Mouse (Mus musculus) G1E (cell line): ENCODE data around the gene Gpc2. TPM values are rescaled to one million over a fixed set of nuclear protein-coding genes. Genes with fewer than 3 reads are reported as not detected.

Experiments
- ATAC-seq: 2 replicates; pipeline ENCODE4 v1.8.0; 2016; ENCODE audit warnings: mild to moderate bottlenecking; ENCODE audit not compliant: insufficient number of reproducible peaks, poor library complexity, low FRiP score, severe bottlenecking; ENCODE audit errors: extremely low read depth
- DNase-seq: peaks from one replicate; pipeline ENCODE4 v3.0.0; 2012; ENCODE audit warnings: low spot score
- H3K27me3 ChIP-seq: 2 replicates; pipeline ENCODE4 v1.6.1; 2012; ENCODE audit warnings: mild to moderate bottlenecking, low read length, inconsistent platforms; ENCODE audit not compliant: insufficient read depth
- H3K36me3 ChIP-seq: replicated peaks from 2 replicates; pipeline ENCODE3; 2012; ENCODE audit warnings: mild to moderate bottlenecking, inconsistent platforms
- H3K4me1 ChIP-seq: 2 replicates; pipeline ENCODE4 v1.6.1; 2012; ENCODE audit warnings: low read depth, low read length, inconsistent platforms, mixed read lengths; ENCODE audit not compliant: insufficient read depth
- H3K4me3 ChIP-seq: 2 replicates; pipeline ENCODE4 v1.5.1; 2012; ENCODE audit warnings: low read depth, mild to moderate bottlenecking, inconsistent platforms, low read length, moderate library complexity, mixed read lengths
- H3K9me3 ChIP-seq: replicated peaks from 2 replicates; pipeline ENCODE4 v1.6.1; 2012; ENCODE audit warnings: inconsistent platforms
- CTCF ChIP-seq: IDR thresholded peaks from 2 replicates; pipeline ENCODE4 v1.5.1; 2012; ENCODE audit warnings: low read depth, low read length, inconsistent platforms, mixed read lengths
- GATA1 ChIP-seq: IDR thresholded peaks from 2 replicates; pipeline ENCODE4 v1.6.1; 2012; ENCODE audit warnings: borderline replicate concordance, low read length, inconsistent platforms, mixed read lengths
- GATA2 ChIP-seq: IDR thresholded peaks from 2 replicates; pipeline ENCODE4 v1.6.1; 2012; ENCODE audit warnings: low read depth, low read length, inconsistent platforms, borderline replicate concordance
- POLR2AphosphoS5 ChIP-seq: IDR thresholded peaks from 2 replicates; pipeline ENCODE4 v1.6.1; 2012; ENCODE audit warnings: low read depth, low read length, inconsistent platforms; ENCODE audit not compliant: insufficient replicate concordance
- TAL1 ChIP-seq: conservative IDR thresholded peaks from 2 replicates; pipeline ENCODE4 v1.6.1; 2012; ENCODE audit warnings: low read depth, low read length, inconsistent platforms, mixed read lengths
- polyA plus RNA-seq: library from polyadenylated mRNA; stranded (reverse); fragments of >175 nt; gene quantifications from 2 replicates; pipeline ENCODE4 v1.2.3, GENCODE M21; 2012
- total RNA-seq, 2 experiments: library from RNA; stranded (forward) in 1 of 2; stranded (reverse) in 1 of 2; fragments of 200-1000 nt in 1 of 2; fragments of >200 nt in 1 of 2; fragmentation: Nextera tagmentation in 1 of 2; gene quantifications; 2 replicates each; pipeline ENCODE4 v1.2.3; 2014 to 2017

Gpc2 gene
- total RNA-seq (2014; fragmentation: Nextera tagmentation), result not detected in 2 replicates
- total RNA-seq (2017), result 0.06 TPM in 1 of 2 replicates, not detected in the other
- polyA plus RNA-seq, result not detected in 2 replicates

DNA sequence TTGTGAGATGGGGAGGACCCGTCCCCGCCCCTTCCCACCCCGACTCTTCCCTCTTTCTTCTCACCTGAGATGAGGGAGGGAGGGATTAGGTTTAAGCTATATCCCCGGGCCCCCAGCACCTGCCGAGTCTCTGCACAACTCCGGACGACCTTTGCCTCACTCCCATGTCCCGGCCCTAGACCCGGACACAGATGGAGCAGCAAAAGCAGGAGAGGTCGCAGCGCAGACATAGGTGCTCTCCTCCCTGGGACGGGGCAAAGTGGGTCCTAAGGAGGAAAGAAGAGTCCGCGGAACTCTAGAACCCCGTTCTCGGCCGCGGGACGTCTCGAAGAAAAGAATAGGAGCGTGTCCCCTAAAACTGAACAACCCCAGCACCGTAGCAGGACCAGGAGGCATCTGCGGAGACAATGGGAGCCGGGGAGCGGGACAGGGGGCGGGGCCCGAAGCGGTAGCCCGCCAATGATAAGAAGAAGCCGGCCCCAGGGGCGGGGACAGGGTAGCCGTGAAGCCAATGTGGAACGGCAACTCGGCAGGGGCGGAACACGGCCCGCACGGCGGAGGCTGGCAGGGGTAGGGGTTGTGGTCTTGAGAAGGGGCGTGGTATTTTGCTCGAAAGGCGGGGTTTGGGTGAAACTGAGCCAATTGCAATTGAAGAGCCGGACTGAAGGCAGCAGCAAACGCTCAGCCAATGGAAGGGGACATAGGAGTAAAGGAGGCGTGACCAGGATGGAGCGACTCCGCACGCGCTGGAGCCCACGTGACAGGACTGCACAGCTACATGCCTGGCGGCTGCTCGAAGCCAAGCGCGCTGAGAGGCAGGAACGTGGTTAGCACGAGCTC is at the start of gene Gpc2, which contains the start of the genes Gm43720 and Stag3:
Gene Gpc2, minus strand, starts transcription at position 421 of the 840 bp plus-strand sequence.
Gene Gm43720, minus strand, starts transcription at position 374 of the 840 bp plus-strand sequence.
Gene Stag3, plus strand, starts transcription at position 656 of the 840 bp plus-strand sequence.
- H3K4me3 ChIP-seq, result no peak within 1 kb of the TSS; the same call in 1 of the 2 replicates
- H3K9me3 ChIP-seq, result peaks cover 11% of the 10 kb centered on the region
- no peaks in the 10 kb centered on the region for H3K36me3 ChIP-seq
- DNase-seq (no peak), ATAC-seq (no peak)
- TF ChIP-seq POLR2AphosphoS5 (no peak), CTCF (no peak), TAL1 (no peak), GATA1 (no peak), GATA2 (no peak)
- no peaks in the 10 kb centered on the region; the same call in 1 of the 2 replicates for H3K4me1 ChIP-seq
- H3K27me3 ChIP-seq, result peaks cover 53% of the 10 kb centered on the region

DNA sequence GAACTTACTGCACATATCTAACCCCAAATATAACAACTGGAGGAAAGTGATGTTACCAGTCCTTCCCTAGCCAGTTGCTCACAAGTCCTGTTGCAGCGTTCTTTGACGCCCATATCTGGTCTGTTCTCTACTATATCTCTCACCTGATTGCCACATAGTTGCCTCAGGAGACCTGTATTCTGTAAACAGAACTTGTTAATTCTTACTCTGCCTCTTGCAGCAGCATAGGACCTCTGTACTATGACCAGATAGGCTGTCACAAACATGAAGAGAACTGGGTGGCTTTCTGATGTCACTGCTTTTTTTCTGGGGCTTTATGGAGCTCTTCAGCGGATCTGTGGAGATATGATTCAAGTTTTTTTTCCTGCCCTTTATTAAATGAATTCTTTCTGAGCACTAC is 33.0 kb upstream of the Gpc2 start:
- DNase-seq, result no peak
- H3K4me1 ChIP-seq, result no peaks in the 10 kb centered on the region
- H3K36me3 ChIP-seq, result no peaks in the 10 kb centered on the region
- H3K4me3 ChIP-seq, result no peak overlapping the region
- no peak for ATAC-seq
- H3K27me3 ChIP-seq, result no peaks in the 10 kb centered on the region; the same call in 1 of the 2 replicates
- no peaks in the 10 kb centered on the region for H3K9me3 ChIP-seq
- TF ChIP-seq CTCF, result no peak
- TF ChIP-seq POLR2AphosphoS5, result no peak
- TF ChIP-seq GATA1, result no peak
- TF ChIP-seq TAL1, result no peak
- TF ChIP-seq GATA2, result no peak

DNA sequence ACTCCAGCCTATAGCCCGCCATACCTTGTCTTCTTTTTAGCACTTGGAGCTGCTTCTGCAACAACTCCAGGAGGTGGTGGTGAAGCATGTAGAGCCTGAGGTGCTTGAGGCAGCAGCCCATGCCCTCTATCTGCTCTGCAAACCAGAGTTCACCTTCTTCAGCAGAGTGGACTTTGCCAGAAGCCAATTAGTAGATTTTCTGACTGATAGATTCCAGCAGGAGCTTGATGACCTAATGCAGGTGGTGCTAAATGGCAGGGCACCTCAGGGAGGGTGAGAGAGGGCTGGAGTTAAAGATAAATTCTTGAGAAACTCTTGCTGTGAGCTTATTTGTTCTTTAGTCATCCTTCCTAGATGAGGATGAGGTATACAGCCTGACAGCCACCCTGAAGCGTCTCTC is 19.8 kb upstream of the Gpc2 start:
- H3K4me1 ChIP-seq, result no peaks in the 10 kb centered on the region
- TF ChIP-seq GATA2, result no peak
- TF ChIP-seq GATA1, result no peak
- TF ChIP-seq TAL1, result no peak
- DNase-seq, result no peak
- H3K4me3 ChIP-seq, result no peak overlapping the region
- H3K36me3 ChIP-seq, result no peaks in the 10 kb centered on the region
- ATAC-seq, result no peak
- peaks cover 25% of the 10 kb centered on the region for H3K27me3 ChIP-seq
- no peaks in the 10 kb centered on the region for H3K9me3 ChIP-seq

DNA sequence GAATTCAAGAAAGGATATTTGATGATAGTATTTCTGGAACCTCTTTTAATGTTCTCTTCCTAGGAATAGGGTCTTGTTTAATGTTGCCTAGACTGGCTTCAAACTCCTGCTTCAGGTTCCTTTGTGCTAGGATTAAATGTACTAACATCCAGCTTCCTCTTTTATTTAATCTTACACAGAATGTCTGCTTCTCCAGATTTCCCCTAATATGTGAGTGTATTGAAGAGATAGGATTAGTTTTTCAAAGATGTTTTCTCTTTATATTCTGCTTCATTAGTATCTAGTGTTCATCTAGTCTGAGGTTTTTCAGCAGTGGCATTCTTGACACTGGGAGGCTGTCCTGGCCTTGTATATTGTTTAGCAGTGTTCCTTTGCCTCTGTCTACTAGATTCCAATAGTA is 14.4 kb upstream of the Gpc2 start:
- no peak for DNase-seq
- Histone ChIP-seq H3K4me3 (no peak overlapping the region), H3K4me1 (no peaks in the 10 kb centered on the region), H3K9me3 (no peaks in the 10 kb centered on the region), H3K27me3 (peaks cover 11% of the 10 kb centered on the region), H3K36me3 (no peaks in the 10 kb centered on the region)
- peak; percentile 28; the same call in 1 of the 2 replicates for ATAC-seq
- TF ChIP-seq TAL1, result no peak
- no peak for TF ChIP-seq GATA2
- no peak for TF ChIP-seq CTCF
- no peak for TF ChIP-seq GATA1
- no peak for TF ChIP-seq POLR2AphosphoS5

DNA sequence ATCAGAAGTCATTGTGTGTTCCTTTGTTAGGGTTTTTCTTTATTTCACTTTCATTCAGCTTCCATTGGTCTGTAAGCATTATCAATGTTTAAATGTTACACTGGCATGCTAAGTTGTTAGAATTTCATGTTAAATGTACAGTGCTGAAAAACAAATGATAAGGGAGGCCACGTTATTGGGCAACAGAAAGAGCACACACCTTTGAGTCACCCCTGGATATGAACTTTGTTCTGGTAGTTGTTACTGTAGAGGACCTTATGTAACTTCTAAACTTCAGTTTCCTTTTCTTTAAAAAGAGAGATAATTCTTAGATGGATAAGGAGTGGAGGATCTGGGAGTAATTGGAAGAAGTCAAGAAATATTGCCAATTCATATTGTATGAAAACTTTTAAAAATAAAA is 11.8 kb upstream of the Gpc2 start:
- Histone ChIP-seq H3K27me3 (peaks cover 5% of the 10 kb centered on the region), H3K36me3 (no peaks in the 10 kb centered on the region), H3K4me3 (no peak overlapping the region), H3K4me1 (no peaks in the 10 kb centered on the region), H3K9me3 (no peaks in the 10 kb centered on the region)
- TF ChIP-seq TAL1 (no peak), GATA2 (no peak), GATA1 (no peak), CTCF (no peak), POLR2AphosphoS5 (no peak)
- DNase-seq (no peak), ATAC-seq (no peak)

- H3K36me3 ChIP-seq, result no peaks in the 10 kb centered on the region
- no peaks in the 10 kb centered on the region for H3K4me1 ChIP-seq
- peaks cover 3% of the 10 kb centered on the region; the same call in 1 of the 2 replicates for H3K27me3 ChIP-seq
- H3K4me3 ChIP-seq, result no peak overlapping the region
- TF ChIP-seq POLR2AphosphoS5 (no peak), GATA2 (no peak), CTCF (no peak)
- ATAC-seq (no peak), DNase-seq (no peak)
- no peaks in the 10 kb centered on the region for H3K9me3 ChIP-seq
These were observed 8.1 kb upstream of the Gpc2 start for GRCm38 (mm10) chr5:138287861-138288260.
